Mouse (Mus musculus) cerebellum, adult 18-20 months (tissue): ENCODE data around the gene Atp6v0e2.
A peak's percentile ranks its signal among the peaks of the same experiment; 100 is the strongest.
"Not testable (repeated sequence)": the region's sequence is repeated elsewhere in the genome, so short reads cannot be mapped to it uniquely, and the experiment has no call there.

Experiments
- DNase-seq, 2 experiments: peaks; one replicate each; pipeline ENCODE4 v3.0.0; 2021

Gene Atp6v0e2

DNA sequence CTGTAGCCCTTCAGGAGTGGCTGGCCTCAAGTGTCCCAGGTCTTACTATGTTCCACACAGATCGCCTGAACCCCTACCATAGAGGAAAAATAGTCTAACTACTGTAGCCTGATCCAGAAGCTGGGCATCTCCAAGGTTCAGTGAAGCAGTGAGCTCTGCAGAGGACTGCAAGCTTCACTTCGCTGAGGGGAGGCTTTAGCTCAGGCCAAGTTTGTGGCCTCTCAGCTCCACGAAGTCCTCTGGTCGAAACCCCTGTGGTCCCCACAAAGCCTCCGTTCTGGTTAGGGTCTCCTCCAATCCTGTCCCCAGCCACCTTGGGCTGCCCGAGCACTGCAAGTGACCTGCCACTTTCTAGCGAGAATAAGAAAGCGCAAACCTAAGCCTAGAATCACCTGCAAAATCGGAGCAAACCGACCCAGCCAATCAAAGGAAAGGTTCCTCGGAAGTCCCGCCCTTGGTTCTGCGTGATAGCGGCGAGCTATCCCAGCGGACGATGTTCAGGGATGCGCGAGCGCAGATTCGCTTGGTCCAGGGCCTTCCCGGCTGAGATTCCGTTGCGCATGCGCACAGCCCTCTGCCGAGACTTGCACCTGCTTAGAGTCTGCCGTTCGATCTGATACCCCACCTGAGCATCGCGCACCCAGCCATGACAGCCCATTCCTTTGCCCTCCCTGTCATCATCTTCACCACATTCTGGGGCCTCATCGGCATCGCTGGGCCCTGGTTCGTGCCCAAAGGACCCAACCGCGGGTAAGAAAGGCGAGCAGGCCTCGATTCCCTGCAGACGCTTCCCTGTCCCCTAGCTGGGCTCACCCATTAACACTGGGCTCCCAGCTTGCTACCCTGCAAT is at the start of gene Atp6v0e2:
Atp6v0e2 (plus strand) TSS at position 511 of the 850 bp plus-strand sequence.
- DNase-seq = peak; percentile 95 to 96

- no peak for DNase-seq
Observed at GRCm38 (mm10) chr6:48487747-48488725, 49.4 kb upstream of the Atp6v0e2 start.

DNA sequence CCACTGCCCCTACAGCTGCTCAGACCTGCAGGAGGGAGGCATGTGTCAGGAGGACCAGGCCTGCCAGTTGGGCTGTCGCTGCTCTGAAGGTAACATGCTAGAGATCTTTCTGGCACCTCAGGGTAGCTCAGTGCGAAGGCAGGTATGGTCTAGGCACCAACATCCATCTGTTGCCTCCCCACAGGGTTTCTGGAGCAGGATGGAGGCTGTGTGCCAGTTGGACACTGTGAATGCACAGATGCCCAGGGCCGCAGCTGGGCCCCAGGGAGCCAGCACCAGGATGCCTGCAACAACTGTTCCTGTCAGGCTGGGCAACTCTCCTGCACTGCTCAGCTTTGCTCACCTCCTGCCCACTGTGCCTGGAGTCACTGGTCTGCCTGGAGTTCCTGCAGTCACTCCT is 47.7 kb upstream of the Atp6v0e2 start:
- DNase-seq = peak; percentile 39

DNA sequence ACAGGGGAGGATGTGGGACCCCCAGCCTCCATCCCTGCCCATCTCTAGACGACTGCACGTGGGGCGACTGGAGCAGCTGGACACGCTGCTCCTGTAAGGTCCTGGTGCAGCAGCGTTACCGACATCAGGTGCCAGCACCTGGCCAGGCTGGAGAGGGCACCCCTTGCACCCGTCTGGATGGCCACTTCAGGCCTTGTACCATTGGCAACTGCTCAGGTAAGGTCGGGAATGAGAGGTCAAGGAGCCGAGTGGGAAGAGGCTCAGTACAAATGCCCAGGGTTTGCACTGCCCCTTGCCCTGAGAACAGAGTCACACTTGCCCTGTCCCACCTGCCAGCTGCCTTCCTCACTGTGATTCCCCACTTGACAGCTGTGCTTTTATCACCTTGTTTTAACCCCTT is 46.1 kb upstream of the Atp6v0e2 start:
- DNase-seq = no peak

- no peak for DNase-seq
Observed at GRCm38 (mm10) chr6:48493136-48493730, 44.2 kb upstream of the Atp6v0e2 start.

- DNase-seq = no peak
Observed at GRCm38 (mm10) chr6:48497521-48497920, 39.9 kb upstream of the Atp6v0e2 start.

DNA sequence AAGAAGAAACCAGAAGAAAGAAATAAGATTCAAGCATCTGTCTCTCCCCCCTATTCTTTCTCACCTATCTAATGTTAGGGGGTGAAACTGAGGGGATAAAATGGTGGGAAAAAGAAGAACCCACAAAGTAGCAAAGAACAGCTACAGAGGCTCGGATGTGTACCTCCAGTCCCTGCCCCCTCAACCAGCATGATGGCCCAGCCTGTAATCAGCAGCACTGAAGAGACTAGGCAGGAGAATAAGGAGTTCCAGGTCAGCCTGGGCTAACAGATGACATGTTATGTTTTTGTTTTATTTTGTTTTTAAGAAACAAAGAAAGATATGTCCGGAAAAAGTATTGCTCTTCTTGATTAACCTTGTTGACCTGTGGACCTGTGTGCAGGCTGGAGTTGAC is 33.6 kb upstream of the Atp6v0e2 start:
- DNase-seq = no peak

DNA sequence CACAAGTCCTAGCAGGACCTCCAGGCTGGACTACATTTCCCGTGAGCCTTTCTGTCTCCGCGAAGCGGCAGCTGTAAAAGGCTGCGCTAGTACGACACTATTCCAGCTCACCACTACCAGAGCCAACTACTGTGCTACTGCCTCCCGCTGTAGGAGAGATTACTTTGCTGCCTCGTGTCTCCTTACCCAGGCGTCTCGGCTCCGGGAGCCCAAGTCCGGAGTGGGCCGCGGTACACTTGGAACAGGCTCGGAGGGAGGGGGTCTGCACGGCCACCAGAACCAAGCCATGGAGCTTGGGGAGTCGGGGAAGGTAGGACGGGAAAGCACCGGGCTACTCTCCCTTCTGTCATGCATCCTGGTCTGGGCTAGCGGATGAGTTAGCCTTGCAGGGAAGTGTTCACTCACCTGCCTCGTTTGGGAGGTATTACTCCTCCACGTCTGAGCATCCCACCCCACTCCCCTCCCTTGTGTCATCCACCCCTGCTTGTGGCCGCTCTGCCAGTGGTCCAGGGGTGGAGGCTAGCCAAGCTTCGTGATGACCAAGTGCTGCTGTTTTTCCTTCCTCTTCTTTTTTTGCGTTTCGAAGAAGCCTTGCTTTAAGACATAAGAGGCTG is 33.1 kb upstream of the Atp6v0e2 start:
- DNase-seq = peak; percentile 78 to 89

GRCm38 (mm10) chr6:48508087-48508486 is 29.3 kb upstream of the Atp6v0e2 start:
- no peak for DNase-seq

- DNase-seq = no peak
Observed at GRCm38 (mm10) chr6:48510426-48510825, 27.0 kb upstream of the Atp6v0e2 start.

- DNase-seq = no peak
Observed at GRCm38 (mm10) chr6:48511861-48512260, 25.6 kb upstream of the Atp6v0e2 start.

GRCm38 (mm10) chr6:48524882-48525281 is 12.5 kb upstream of the Atp6v0e2 start:
- DNase-seq = not testable (repeated sequence)

- no peak for DNase-seq
Observed at GRCm38 (mm10) chr6:48527901-48528300, 9.5 kb upstream of the Atp6v0e2 start.

DNA sequence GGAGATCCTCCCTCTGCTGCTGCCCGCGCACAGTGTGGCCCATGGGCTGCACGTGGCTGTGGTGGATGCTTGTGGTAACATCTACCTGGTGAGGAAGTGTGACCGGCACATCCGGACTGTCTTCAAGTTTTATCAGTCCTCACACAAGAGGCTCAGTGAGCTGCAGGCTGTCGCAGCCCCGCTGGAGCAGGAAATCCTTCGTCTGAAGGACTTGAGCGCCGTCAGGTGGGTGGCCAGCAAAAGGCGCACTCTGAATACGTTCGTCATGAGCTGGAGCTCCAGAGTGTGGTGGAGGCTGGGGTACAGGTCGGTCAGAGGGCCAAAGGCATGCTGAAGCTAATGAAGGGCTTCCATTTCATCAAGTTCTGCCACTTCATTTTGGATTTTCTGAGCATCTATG is 8.2 kb upstream of the Atp6v0e2 start:
- DNase-seq = no peak

GRCm38 (mm10) chr6:48529871-48530440 is 7.5 kb upstream of the Atp6v0e2 start:
- peak; percentile 41 to 44 for DNase-seq

DNA sequence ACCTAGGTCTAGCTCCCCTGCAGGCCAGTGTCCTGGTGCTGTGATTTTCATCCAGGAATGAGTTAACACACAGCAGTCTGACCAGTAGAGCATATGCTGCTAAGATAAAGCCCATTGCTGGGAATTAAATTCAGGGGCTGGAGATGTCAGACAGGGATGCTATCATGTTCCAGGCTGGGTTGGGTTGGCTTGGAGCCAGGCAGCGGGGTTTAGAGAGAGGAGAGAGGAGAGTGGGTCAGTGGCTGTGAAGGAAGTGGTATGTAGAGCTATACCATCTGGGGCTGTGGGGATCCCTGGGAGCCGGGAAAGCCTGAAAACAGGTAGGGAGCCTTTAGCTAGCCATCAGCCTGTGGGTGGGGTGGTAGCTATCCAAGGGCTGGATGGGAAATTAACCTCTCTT is 6.6 kb upstream of the Atp6v0e2 start:
- no peak for DNase-seq

DNA sequence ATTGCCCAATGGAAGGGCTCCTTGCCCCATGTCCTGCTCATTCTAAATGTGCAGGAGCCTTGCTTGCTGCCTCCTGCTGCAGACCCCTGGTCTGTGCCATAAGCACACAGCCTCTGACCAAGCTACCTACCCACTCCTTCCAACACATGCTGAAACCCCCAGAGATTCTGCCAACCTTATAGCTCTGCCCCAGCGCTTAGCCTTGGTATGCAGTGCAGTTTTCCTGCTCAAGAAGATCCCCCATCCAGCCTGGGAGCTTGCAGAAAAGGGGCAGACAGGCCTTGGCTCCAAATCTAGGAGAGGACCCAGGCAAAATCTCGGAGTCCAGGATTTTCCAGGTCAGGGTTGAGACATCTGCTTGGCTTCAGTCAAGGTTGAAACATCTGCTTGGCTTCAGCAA is 3.9 kb upstream of the Atp6v0e2 start:
- no peak for DNase-seq

DNA sequence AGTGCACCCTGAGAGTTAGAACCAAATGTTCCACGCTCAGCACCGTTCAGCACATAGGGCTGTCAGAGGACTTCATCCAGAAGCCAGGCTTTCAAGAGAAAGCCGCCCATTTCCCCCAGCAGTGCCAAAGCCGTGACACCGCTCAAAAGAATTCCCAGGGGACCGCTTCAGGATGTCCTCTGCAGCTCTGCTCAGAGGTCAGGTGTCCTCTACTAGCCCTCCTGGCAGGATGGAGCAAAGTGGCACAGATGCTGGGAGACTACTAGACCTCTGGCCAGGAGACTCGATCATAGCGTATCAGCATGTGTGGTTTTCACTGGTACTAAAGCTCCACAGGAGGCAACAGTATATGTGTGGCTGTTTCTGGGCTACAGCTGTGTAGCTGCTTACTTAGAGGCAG is 2.5 kb upstream of the Atp6v0e2 start:
- no peak for DNase-seq

- DNase-seq = no peak
Observed at GRCm38 (mm10) chr6:48536091-48536490, 1.3 kb upstream of the Atp6v0e2 start.

GRCm38 (mm10) chr6:48538841-48539737 is 1.7 kb downstream of the Atp6v0e2 start:
- DNase-seq = peak; percentile 84

DNA sequence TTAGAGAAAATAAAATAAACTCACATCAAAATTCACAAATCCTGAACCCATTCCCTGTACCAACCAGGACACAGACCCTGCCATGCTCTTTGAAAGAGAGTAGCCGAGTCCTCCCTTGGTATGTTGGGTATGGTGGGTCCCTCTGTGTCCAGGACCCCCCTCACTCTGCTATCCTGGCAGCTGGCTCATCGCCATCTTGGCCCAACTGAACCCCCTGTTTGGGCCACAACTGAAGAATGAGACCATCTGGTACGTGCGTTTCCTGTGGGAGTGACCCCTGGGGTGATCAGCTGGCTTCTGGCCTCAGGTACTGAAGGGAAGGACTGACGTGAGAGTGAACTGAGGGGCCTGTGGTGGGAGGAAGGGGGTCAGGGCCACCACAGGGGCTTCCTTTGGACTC is 2.4 kb downstream of the Atp6v0e2 start:
- DNase-seq = no peak
